Mouse (Mus musculus) B cell, adult 67 days (primary cell): ENCODE data around the gene Wfdc17. TPM values are rescaled to one million over a fixed set of nuclear protein-coding genes. Genes with fewer than 3 reads are reported as not detected.

Source experiments
- total RNA-seq, 2 experiments: library from RNA; stranded (reverse); gene quantifications; 4 replicates each; pipeline ENCODE4 v1.2.4; 2023

The Wfdc17 gene
- 10 to 100 TPM in 1 of 2 experiments, 1 to 10 TPM in 1; 5.8 to 12.5 TPM for total RNA-seq

GRCm38 (mm10) chr11:83703705-83704104 is at the start of gene Wfdc17:
Gene Wfdc17, plus strand, starts transcription at chr11:83703991.

GRCm38 (mm10) chr11:83662204-83662603 is 41.6 kb upstream of the Wfdc17 start, which contains the start of gene Ccl4:
Gene Ccl4, plus strand, starts transcription at chr11:83662584.

GRCm38 (mm10) chr11:83708715-83709114 is 4.9 kb downstream of the Wfdc17 start, which contains the start of gene Wfdc18:
Gene Wfdc18, plus strand, starts transcription at chr11:83709015.

GRCm38 (mm10) chr11:83746681-83747080 is 42.9 kb downstream of the Wfdc17 start, which contains the start of gene Wfdc21:
Gene Wfdc21, plus strand, starts transcription at chr11:83746940.

GRCm38 (mm10) chr11:83753581-83754181 is 49.9 kb downstream of the Wfdc17 start, which contains the start of gene Heatr6:
Gene Heatr6, plus strand, starts transcription at chr11:83753696.

Other genes starting within 250 kb of the Wfdc17 start
- under 1 TPM in 1 of 2 experiments, not detected in 1; 0.46 TPM for gene Mmp28, start 240.9 kb upstream of the Wfdc17 start, total RNA-seq
- 100 to 1,000 TPM; 170 to 177 TPM for gene Taf15, start 230.9 kb upstream of the Wfdc17 start, total RNA-seq
- under 1 TPM in 1 of 2 experiments, not detected in 1; 0.29 TPM for gene Heatr9, start 181.8 kb upstream of the Wfdc17 start, total RNA-seq
- gene Ccl5, start 173.5 kb upstream of the Wfdc17 start, total RNA-seq, result 1 to 10 TPM; 2.4 to 9.3 TPM
- gene Ccl9, start 125.4 kb upstream of the Wfdc17 start, total RNA-seq, result 1 to 10 TPM in 1 of 2 experiments, under 1 TPM in 1; 0.24 to 1.1 TPM
- under 1 TPM in 1 of 2 experiments, not detected in 1; 0.99 TPM for gene Ccl6, start 110.9 kb upstream of the Wfdc17 start, total RNA-seq
- not detected for gene Rpl9-ps1, start 58.4 kb upstream of the Wfdc17 start, total RNA-seq
- 10 to 100 TPM; 13.4 to 21.2 TPM for gene Ccl3, start 54.6 kb upstream of the Wfdc17 start, total RNA-seq
- gene Ccl4, start 41.4 kb upstream of the Wfdc17 start, total RNA-seq, result 1 to 10 TPM; 4.5 to 8.1 TPM
- not detected for gene Wfdc18, start 5.0 kb downstream of the Wfdc17 start, total RNA-seq
- gene Wfdc21, start 42.9 kb downstream of the Wfdc17 start, total RNA-seq, result 1 to 10 TPM; 4.7 to 5.5 TPM
- 10 to 100 TPM; 54.8 to 63.9 TPM for gene Heatr6, start 49.7 kb downstream of the Wfdc17 start, total RNA-seq
- under 1 TPM; 0.58 to 0.59 TPM for gene Hnf1b, start 146.1 kb downstream of the Wfdc17 start, total RNA-seq
- gene Ddx52, start 238.1 kb downstream of the Wfdc17 start, total RNA-seq, result 10 to 100 TPM; 36.6 to 41.0 TPM